Mouse (Mus musculus) thymus, adult 2 months (tissue): Measurements from ENCODE around the gene Nrxn2.

ENCODE experiments used
- CTCF ChIP-seq: fragments of 200-500 bp; IDR thresholded peaks from 2 replicates; pipeline ENCODE4 v1.5.1; 2012; ENCODE audit warnings: mild to moderate bottlenecking, control low read depth, low read length, moderate library complexity, borderline replicate concordance; ENCODE audit not compliant: control insufficient read depth, poor library complexity, insufficient read depth; ENCODE audit errors: extremely low read depth
- POLR2A ChIP-seq: fragments of 200-500 bp; IDR thresholded peaks from 2 replicates; pipeline ENCODE4 v1.6.1; 2012; ENCODE audit warnings: mild to moderate bottlenecking, low read length, control low read depth, moderate library complexity; ENCODE audit not compliant: control insufficient read depth, poor library complexity, insufficient read depth; ENCODE audit errors: extremely low read depth

DNA sequence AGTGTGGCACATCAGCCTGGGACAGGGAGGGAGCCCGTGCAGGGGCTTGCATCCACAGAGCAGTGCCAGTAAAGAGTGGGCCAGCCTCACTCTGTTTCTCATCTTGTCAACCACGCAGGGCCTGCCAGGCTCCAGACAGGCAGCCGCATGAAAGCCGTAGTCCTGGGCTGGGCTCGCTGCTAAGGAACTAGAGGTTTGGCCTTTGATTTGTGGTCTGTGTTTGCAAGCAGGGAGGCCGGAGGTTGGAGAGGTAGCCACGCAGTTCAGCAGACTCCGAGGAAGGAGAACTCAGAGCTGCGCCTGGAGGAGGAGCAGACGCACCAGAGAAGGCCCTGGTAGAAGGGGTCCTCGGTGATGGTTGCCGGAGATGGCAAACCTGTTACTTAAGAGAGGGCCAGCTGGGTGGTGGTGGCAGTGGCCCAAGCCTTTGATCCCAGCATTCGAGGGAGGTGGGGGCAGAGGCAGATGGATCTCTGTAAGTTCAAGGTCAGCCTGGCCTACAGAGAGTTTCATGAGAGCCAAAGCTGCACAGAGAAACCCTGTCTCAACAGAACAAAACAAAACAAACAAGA is 66.6 kb downstream of the Nrxn2 start:
- TF ChIP-seq CTCF (no peak), POLR2A (no peak)
